24 mouse cellular contexts compared by ENCODE assay signal in the genomic region with DNA sequence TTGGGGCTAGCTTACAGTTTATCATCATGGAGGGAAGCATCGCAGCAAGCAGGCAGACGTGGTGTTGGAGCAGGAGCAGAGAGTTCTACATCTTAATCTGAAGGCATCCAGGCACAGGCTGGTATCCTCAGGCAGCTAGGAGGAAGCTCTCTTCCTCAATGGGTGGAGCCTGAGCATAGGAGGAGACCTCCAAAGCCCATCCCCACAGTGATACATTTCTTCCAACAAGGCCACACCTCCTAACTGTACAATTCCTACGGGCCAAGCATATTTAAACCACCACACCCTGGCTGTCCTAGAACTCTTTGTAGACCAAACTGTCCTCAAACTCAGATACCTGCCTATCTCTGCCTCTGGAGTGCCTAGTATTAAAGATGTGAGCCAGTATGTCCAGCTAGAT.
"Had no signal": no experiment of that assay in that cellular context is flagged by ENCODE, and none has a peak within 500 bp of the region (broad histone marks: within the 10 kb centered on the region; RNA-seq: fewer than 3 reads in every experiment).

No protein-coding gene starts in this region.

- ATAC-seq: hindbrain, postnatal 0 days; intestine, embryonic 16.5 days; liver, embryonic 12.5 days had no signal

- H3K27me3 ChIP-seq: heart, embryonic 12.5 days; hindbrain, embryonic 13.5 days; hindbrain, embryonic 15.5 days; kidney, embryonic 15.5 days; limb, embryonic 13.5 days; limb, embryonic 15.5 days; liver, embryonic 12.5 days had no signal

- H3K9me3 ChIP-seq: heart, embryonic 10.5 days; heart, embryonic 12.5 days; hindbrain, embryonic 13.5 days; hindbrain, embryonic 15.5 days; kidney, embryonic 15.5 days; limb, embryonic 13.5 days; limb, embryonic 15.5 days; liver, embryonic 12.5 days had no signal

- DNase-seq: gastrocnemius, postnatal 10 days; gastrocnemius, postnatal 25 days; heart, adult 18-20 months; heart, postnatal 14 days; heart, postnatal 36 days; kidney, adult 11 months; kidney, adult 2 months; kidney, adult 9 months; kidney, postnatal 14 days; kidney, postnatal 36 days; layer of hippocampus, adult 9-11 months; layer of hippocampus, postnatal 36 days; left cerebral cortex, postnatal 4 days had no signal

- H3K4me2 ChIP-seq: heart, embryonic 12.5 days; hindbrain, embryonic 13.5 days; hindbrain, embryonic 15.5 days; kidney, embryonic 15.5 days; limb, embryonic 13.5 days; limb, embryonic 15.5 days; liver, embryonic 12.5 days had no signal

- H3K36me3 ChIP-seq: heart, embryonic 10.5 days; heart, embryonic 12.5 days; hindbrain, embryonic 15.5 days; limb, embryonic 13.5 days; limb, embryonic 15.5 days had no signal

- H3K4me1 ChIP-seq: heart, embryonic 12.5 days; hindbrain, embryonic 13.5 days; hindbrain, embryonic 15.5 days; kidney, embryonic 15.5 days; limb, embryonic 13.5 days; limb, embryonic 15.5 days had no signal

- H3K9ac ChIP-seq: heart, embryonic 12.5 days; hindbrain, embryonic 13.5 days; hindbrain, embryonic 15.5 days; kidney, embryonic 15.5 days; limb, embryonic 13.5 days; limb, embryonic 15.5 days; liver, embryonic 12.5 days had no signal

- H3K27ac ChIP-seq: heart, embryonic 10.5 days; hindbrain, embryonic 13.5 days; hindbrain, embryonic 15.5 days; hindbrain, postnatal 0 days; kidney, embryonic 15.5 days; kidney, postnatal 0 days; limb, embryonic 13.5 days; limb, embryonic 15.5 days; liver, embryonic 12.5 days had no signal

- H3K4me3 ChIP-seq: heart, embryonic 10.5 days; heart, embryonic 12.5 days; hindbrain, embryonic 13.5 days; hindbrain, embryonic 15.5 days; kidney, embryonic 15.5 days; limb, embryonic 13.5 days; limb, embryonic 15.5 days; liver, embryonic 12.5 days had no signal
